Mouse (Mus musculus): ENCODE measurements around the gene Rarb.
A peak's percentile ranks its signal among the peaks of the same experiment; 100 is the strongest.
"Not testable (repeated sequence)": the region's sequence is repeated elsewhere in the genome, so short reads cannot be mapped to it uniquely, and the experiment has no call there.

Gene Rarb

DNA sequence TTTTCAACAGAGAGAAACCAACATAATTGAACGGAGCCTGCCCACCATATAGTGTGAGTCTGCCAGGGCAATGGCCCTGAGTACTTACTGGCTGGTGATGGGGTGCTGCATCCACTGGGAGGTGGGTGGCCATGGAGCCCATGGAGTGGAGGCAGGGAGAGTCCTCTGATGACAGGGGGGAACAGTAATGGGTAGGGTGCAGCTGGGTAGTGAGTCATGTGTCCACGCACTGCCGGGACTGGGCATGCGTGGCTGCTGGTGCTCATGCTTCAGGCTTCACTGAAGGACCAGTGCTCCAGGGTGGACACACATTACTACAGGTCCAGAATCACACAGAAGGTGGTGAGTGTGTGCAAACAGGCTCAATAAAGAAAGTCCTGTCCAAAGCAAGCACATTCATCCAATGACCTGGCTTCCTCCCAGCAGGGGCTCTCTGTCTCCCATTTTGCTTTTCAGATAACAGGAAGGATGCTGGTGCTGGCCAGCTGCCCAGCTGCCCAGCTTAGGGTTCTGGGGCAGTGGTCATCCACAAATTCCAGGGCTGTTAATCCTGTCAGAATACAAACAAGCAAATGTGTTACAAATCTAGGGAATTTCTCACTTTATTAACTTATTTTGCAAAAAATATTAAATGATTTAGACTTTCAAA lies at the start of gene Rarb:
TSS of gene Rarb (minus strand) at position 555 of the 649 bp plus-strand sequence.
- no peak for DNase-seq

DNA sequence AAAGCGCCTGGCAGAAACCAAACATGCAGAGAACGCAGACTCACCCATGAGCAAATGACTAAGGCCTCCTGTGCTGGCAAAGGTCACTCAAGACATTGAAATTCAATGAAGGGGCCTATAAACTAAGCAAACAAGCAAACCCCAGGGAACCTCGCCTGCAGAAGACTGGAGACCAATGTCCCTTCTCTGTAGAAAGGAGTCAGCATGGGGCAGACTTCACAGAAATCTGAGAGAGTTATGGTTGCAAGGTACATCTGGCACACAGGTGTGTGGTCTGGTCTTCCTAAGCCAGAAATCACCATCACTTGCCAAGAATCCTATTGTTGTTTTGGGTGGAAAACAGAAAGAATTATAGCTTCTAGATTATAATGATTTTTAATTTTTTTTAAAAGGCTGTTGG lies 23.1 kb upstream of the Rarb start:
- DNase-seq = no peak

DNA sequence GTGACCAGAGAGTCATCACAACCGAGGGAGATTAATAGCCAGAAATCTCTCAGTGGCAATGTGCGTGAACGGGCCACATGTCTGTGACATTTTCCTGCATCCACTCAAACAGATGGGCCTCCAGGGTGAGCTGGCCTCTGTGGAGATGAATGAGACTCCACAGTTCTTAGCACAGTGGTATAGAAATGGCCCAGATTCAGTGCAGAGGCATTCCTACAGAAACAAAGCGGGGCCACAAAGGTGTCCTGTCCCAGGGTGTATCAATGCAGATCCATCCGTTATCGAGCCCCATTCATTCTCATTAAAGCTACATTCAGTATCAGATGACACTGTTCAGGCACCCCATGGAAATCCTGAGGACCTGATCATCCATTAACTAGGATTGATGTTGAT lies 22.6 kb upstream of the Rarb start:
- no peak for DNase-seq

DNA sequence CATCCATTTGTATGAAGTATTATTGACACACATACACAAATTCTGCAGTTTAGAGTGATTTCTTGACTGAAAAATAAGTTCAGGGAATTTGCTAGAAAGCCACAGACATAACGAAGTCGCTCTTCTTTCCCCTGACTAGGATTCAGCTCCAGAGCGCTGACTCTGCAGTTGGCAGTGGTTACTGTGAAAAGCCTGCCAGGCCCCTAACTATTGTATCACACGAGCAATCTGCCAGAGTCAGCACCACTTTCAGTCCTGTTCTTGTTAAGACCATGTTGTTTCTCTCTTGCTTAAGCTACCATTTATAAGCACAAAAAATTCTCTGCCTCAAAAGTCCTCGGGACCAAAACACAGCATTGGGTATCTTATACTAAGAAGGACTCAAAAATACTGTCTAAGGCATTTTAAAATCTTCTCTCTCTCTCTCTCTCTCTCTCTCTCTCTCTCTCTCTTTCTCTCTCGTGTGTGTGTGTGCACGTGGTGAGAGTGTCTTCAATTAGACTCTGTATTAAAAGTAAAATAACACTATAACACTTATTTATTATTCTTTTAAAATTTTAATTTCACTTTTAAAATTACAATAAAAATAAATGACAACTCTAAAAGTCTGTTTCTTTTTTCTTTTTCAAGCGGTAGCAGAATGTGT lies 22.1 kb upstream of the Rarb start:
- peak; percentile 72 for DNase-seq

DNA sequence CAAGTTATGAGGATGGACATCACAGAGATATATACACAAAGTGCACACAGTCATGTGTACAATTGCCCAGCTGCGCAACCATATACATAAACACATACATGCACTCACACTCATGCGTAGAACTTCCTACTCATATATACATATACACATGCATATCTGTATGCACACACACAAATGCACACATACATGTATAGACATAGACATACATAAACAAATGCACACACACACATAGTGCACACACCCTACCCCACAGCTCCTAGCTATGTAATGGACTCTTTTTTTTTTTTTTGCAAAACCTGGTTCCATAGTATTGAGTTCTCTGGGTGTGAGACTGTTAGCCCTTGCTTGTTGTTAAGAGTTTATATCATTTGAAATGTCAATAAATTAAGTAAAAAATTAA lies 21.2 kb upstream of the Rarb start:
- no peak for DNase-seq

DNA sequence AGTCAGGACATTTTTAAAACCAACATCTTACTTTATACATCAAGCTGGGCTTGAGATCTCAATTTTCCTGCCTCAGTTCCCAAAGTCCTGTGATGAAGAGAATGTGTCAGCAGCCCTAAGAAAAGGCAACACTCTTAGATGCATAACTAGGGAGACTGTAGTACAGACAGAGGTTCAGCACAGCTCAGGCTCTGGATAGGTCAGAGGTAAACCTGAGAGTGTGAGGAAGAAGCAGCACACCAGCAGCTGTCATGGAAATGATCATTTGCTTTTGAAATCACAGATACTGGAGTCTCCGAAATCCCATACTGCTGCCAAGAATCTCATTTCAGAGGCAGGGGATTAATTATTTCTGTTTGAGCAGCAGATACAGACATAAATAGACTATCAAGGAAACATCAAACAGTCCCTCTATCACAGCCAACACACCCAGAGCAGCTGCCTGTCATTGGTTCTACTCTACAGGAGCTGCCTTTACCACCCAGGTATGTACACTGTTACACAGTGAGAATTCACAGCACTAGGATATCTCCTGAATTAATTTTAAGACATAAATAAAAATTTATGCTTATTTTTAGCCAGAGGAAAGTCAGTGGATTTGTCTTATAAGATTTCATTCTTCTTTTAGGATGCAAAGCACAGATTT lies 3.7 kb downstream of the Rarb start:
- no peak for DNase-seq

DNA sequence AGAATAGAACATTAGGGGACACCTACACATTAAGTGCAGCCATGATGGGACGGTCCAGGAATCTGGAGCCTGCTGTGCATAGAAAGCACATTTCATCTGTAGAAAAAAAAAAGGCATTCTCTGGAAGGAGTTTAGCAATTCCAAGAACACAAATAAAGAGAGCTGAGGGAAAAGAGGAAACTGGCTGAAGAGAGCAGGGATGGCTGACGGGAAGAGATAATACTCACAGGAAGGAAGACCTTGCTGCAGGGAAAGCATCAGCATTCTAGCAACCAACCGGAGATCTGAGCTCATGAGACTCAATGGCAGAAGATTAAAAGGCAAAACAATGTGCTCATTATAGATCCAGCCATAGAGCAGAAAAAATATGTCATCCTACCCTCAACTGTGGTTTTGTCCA lies 12.8 kb downstream of the Rarb start:
- DNase-seq = no peak

DNA sequence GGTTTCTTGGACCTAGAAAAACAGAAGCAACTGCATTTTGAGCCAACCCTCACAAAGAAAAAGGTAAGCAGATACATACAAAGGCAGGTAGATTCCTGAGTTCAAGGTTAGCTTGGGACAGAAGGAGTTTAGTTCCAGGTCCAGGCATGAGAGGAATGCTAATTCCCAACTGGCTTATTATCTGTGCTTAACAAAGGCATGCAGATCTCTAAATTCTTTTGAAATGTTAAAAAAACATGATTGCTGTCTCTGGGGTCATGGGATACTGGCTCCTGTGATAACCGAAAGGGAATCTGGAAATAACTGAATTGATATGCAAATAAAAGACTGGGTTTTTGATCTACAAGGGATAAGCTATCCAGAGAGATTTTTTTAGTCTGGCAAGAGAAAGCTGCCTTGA lies 28.8 kb downstream of the Rarb start:
- no peak for DNase-seq

DNA sequence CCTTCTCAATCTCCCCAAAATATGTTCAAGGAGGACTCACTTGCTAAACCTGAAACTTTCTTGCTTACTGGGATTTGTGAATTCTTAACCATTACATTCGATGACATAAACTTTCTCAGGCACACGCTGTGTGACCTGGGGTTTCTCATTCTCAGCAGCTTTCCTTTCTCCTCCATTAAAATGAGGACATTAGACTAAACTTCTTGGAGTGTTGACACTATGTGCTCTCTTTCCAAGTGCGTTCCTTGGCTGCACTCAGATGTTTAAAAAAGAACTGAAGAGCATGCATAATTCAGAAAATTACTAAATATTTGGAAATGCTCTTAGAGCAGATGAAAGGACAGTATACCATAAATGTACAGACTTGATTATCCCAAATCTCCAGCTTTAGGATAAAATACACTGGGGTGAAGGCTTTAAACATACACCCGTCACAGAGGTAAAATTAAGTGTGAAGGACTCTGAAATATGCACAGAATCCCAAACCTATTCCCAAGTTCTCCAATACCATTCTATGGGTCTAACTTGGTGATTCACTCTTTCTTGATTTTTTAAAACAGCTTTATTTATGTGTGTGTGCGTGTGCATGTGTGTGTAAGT lies 36.9 kb downstream of the Rarb start:
- no peak for DNase-seq

DNA sequence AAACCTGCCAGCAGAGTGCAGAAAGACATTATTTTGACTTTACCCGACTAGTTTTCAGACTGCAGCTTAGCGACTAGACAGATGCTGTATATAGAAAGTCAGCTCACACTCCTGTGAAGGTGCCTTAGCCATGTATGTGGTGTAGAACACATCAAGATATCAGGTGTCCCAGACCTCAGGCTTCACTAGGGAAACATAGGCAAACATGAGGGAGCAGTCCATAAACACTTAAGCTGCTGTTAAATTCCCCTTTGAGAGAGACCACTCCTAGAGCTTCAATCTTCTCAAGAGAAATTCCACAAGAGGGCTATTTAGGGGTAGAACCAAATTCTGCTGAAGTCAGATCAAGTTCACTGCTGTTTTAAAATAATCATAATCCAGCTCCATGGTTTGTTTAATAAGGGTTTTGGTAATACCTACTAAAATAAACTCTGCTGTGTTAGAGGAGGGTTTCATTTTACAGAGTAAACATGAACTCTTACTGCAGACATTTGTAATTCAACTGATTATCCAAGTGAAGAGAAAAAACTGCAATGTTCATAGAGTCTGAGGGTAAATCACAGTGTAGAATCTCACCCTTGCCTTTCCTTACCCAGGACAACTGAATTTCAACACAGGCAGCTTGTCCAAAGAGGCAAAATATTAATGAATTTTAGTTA lies 42.1 kb downstream of the Rarb start:
- no peak for DNase-seq

DNA sequence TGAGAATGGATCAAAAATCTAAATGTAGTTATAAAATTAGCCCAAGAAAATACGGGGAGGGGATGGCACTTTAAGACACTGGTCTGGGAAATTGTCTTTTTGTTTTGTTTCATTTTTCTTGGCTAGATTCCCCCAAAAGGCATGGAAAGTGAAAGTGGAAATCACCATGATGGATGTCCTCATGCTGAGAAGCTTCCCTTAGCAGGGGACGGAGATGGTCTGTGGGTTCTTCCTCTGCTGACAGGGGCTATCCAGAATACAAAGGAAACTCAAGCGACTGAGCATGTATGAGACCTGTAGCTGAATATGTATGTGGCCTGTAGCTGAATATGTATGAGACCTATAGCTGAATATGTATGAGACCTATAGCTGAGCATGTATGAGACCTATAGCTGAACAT lies 46.0 kb downstream of the Rarb start:
- no peak for DNase-seq

DNA sequence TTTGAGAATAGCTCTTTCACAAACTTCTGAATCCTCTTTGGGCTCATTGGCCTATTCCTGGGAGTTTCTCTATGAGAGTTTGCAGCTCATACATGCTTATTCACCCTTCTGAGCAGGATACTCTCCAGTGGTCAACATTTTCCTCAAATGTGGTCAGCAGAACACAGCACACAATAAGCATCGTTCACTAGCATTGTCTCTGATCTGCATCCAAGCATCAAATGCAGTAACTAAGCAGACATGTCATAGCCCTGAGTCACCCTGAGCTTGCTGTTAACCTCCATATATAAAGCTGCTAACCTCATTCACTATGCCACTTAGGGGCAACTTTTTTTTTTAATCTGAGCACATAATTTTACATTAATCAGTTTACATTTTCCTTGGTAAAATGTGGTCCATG lies 53.1 kb downstream of the Rarb start:
- no peak for DNase-seq

DNA sequence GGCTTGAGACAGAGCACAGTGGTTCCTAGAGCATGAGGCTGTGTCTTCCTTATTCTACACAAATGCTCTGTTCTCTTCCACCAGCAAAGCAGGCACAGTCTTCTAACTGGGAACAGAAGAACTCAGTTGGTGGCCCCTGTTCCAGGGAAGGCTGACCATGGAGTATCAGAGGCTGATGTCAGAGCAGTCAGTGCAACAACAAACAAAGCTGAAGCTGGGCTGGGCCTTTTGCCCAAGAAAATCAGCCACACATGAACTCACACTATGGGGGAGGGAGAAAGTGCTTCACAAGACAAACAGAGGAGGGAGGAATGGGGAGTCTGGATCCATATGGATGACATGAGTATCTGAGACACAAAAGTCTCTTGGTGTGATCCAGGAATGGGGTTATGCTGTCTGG lies 56.2 kb downstream of the Rarb start:
- DNase-seq = no peak

DNA sequence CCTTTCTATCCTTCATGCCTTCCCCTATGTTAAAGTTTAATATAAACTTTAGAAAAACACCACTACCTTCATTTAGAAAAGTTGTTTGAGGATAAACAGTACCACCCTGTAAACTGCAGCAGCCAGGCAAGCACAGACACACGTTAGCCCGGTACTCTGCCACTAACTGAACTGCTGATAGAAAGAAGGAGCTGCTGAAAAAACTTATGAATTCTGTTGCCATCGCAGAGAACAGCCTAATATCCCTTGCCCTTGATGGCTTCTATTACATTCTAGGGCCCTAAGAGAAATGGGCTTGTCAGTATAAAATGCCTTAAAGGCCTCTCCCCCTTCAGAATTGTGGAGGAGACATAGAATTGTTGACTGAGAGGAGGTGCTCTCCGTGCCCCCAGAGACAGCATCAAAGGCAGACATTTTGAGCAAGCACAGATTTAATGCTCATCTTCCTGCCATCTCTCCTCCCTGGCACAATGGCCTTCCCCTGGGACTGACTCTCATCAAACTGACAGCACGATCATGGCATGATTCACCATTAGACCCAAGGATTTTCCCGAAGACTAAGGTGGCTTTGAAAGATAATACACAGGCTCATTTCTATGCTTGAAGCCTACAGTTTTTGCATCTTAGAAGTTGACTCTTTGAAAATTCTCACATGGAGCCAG lies 60.1 kb downstream of the Rarb start:
- no peak for DNase-seq

DNA sequence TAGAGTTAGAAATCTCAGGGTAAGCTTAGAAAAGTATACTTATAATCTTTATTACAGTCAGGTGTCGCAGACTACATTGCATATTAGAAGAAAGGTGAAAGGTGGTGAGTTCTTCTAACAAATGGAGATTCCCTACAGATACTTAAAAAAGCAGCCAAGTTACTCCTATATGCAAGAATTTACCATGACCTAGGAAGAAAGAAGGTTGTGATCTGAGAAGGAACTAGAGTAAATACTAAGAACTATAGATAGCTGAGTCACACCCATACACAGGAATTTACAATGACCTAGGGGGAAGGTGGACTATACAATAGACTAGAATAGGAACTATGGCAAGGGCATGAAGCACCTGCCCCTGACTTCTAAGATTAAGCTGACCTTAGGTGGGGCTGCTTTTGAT lies 63.4 kb downstream of the Rarb start:
- DNase-seq = not testable (repeated sequence)

DNA sequence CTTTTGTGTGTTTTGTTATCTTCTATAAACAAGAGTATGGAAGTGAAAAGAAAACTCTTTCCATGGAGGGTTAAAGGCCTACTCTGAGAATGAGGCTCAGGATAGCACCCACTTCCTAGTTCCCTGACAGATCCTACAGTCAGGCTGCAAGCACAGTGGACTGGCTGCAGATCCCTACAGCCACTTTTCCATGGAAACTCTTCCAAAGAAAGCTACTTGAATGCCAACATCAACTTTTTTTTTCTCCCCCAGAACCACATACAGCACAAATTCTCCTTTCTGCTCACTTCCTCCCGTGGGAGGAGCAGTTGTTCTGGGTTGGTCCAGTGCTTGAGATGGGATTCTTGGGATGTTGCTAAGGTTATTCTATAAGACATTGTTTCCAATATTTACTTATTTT lies 66.3 kb downstream of the Rarb start:
- DNase-seq = no peak

DNA sequence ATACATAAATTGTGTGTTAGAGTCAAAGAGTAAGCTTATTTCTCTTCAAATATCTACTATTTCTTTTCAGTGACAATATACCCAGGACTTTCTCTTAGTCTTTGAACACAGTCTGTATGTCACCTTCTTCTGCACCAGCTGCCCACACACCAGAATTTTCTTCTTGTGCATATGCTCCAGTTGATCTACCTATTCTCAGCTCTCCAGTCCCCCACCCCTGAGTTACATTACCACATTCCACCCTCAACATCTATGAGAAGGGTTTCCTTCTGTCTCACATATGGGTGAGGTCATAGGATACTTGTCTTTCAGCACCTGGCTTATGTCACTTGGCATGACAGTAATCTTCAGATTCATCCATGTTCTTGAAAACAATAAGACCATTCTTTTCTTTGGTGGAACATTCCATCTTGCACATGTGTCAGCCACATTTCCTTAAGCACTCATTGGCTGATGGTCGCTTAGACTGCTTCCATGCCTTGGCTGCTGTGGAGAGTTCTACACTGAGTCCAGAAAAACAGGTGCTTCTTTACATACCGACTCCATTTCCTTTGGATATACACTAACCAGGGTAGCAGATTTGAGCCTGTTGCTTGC lies 71.9 kb downstream of the Rarb start:
- no peak for DNase-seq

DNA sequence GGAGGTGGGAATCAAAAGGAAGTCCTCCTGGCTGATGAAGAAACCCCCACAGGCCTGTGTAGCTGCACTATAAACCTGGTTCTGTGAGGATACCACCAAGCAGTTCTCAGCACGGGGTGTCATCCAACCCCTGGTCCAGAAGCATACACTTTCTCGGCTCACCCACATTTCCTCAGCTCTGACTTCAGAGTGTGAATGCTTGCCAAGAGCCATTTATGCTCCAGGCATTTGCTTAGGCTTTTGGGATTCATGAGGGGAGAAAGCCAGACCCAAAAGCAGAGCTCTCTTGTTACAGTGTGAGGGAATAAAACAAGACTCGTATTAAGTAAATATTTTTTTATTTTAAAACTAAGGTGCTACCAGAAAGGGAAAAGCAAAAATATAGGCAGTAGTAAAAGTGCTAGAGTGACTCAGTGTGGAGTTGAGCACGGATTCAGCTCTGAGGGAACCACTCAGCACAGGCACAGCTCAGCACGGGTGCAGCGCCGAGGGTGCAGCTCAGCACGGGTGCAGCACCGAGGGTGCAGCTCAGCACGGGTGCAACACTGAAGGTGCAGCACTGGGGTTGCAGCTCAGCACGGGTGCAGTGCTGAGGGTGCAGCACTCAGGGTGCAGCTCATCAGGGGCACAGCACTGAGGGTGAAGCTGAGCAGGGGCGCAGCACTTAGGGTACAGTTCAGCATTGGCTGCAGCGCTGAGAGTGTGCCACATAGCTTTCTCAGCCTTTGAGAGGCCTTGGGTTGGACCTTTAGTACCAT lies 77.8 kb downstream of the Rarb start:
- DNase-seq = no peak

DNA sequence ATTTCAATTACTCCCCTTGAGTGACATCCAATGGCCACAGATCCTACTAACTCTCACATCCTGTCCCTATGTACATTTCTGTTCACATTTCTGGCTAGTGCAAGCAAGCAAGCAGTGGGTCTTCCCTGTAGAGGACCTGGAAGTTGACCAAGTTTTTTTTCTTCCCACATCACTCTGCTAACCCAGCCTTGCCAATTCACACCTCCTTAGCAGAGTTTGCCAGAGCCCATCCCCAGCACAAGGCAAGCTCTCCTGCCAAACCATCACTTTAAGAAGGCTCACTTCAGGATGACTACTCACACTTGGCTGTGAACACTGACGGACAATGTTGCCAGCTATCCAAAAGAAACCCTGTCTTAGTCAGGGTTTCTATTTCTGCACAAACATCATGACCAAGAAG lies 80.4 kb downstream of the Rarb start:
- no peak for DNase-seq

DNA sequence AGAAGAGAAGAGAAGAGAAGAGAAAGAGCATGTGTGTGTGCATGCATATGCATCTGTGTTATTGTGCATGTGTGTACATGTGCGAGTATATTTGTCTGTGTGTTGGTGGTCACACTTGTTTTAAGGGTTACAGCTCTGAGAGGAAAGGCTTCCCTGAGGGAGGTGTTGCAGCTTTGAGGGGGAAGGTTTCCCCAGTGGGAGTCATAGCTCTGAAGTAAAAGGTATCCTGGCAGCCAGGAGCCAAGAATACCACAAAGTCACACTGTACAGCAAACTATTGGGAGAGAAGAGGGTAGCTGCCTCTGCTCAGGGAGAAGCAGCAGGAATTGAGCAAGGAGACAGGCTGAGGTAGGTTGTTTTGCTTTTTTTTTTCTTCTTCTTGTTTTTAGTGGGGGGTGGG lies 81.2 kb downstream of the Rarb start:
- no peak for DNase-seq

DNA sequence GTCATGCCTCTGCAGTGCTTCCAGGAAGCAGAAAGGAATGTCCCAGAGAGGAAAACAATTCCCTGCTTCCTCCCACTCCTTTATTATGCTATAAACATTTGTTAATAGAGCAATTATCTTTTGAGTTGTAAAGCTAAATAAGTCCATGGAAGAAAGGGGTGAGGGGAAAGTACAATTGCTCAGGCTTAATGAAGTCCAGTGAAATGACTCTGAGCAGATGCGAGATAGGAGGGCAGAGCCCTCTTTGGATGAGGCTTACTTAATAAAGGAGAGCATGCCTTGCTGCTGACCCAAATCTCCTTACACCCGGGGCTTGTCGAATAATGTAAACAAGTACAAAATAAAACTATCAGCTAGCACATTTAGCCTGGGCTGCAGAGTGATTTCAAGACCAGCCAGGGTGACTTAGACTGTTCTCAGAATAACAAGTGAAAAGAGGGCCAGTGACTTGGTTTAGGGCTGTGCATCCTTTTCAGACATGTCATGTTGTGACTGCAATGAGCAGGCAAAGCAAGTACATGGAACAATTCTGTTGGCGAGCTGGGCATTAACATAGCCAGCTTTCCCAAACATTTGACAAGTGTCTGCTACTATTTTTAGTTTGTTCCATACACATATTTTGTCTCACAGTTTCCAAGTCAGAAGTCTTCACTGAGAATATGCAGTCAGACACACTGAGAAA lies 83.5 kb downstream of the Rarb start:
- DNase-seq = no peak
